Mouse (Mus musculus): ENCODE measurements around the gene Atp6v1c2. TPM values are rescaled to one million over a fixed set of nuclear protein-coding genes. Genes with fewer than 3 reads are reported as not detected.

Atp6v1c2 gene
- polyA plus RNA-seq, 1 experiment from 2014 or later = 0.43 TPM

DNA sequence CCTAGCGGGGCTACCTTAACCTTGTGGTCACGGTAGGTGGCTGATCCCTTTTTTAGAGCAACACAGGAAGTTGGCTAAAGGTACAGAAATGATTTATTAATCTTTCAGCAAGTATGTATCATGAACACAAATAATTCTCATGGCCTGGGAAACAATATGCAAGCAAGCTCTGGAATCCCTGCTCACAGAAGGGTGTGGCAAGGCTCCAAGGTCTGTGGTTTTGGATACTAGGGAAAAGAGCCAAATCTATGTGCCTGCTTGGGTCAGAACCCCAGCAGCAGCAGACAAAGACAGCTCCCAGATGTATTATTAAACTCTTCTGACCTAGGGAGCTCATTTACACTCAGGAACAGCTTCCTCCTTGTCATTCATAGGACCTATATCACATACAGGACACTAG lies 40.1 kb downstream of the Atp6v1c2 start:
- no peaks in the 10 kb centered on the region for H3K9me3 ChIP-seq (ENCODE audit: control insufficient read depth, low read length)
- no peak overlapping the region for H3K9ac ChIP-seq (ENCODE audit: low read depth, low read length)
- H3K4me1 ChIP-seq (replicated peaks; ENCODE audit: control insufficient read depth, insufficient read depth, low read length) = no peaks in the 10 kb centered on the region
- DNase-seq (ENCODE audit: low spot score) (no peak), ATAC-seq (replicated peaks; ENCODE audit: low FRiP score) (no peak)
- 72% methylated on average over 2 of the region's 2 CpGs for WGBS
- H3K4me3 ChIP-seq (ENCODE audit: low read depth, low read length) = no peak overlapping the region
- no peak overlapping the region for H3K4me2 ChIP-seq
- no peak overlapping the region for H3K27ac ChIP-seq (ENCODE audit: low read depth, low read length)
- no peaks in the 10 kb centered on the region for H3K27me3 ChIP-seq (replicated peaks; ENCODE audit: control insufficient read depth, insufficient read depth, low read length)
- H3K36me3 ChIP-seq (ENCODE audit: control insufficient read depth, insufficient read depth, low read length) = peaks cover 10% of the 10 kb centered on the region

DNA sequence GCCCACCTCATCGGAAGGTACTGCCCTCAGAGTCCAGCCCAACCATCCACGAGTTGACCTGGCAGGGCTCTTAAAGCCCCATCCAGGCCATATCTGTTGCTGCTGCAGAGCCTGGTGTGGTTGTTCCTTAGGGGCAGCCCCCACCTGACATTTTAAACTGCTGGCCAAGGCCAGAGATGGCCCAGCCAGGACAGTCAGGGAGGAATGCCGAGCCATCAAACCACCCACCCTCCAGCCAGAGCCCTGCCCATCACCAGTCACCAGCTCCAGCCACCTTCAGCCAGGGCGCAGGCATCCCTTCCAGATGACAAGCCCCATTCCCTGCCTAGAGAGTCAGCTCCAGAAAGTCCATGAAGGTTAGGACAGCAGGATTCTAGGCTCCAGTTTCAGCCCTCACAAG lies 40.7 kb downstream of the Atp6v1c2 start:
- Histone ChIP-seq H3K27ac (ENCODE audit: low read depth, low read length) (no peak overlapping the region), H3K4me3 (ENCODE audit: low read depth, low read length) (no peak overlapping the region), H3K36me3 (ENCODE audit: control insufficient read depth, insufficient read depth, low read length) (peaks cover 16% of the 10 kb centered on the region), H3K27me3 (replicated peaks; ENCODE audit: control insufficient read depth, insufficient read depth, low read length) (no peaks in the 10 kb centered on the region), H3K4me2 (no peak overlapping the region), H3K9ac (ENCODE audit: low read depth, low read length) (no peak overlapping the region), H3K4me1 (replicated peaks; ENCODE audit: control insufficient read depth, insufficient read depth, low read length) (no peaks in the 10 kb centered on the region), H3K9me3 (ENCODE audit: control insufficient read depth, low read length) (no peaks in the 10 kb centered on the region)
- DNase-seq (ENCODE audit: low spot score) = no peak
- ATAC-seq (replicated peaks; ENCODE audit: low FRiP score) = no peak
- WGBS = 64% methylated on average over 4 of the region's 4 CpGs

DNA sequence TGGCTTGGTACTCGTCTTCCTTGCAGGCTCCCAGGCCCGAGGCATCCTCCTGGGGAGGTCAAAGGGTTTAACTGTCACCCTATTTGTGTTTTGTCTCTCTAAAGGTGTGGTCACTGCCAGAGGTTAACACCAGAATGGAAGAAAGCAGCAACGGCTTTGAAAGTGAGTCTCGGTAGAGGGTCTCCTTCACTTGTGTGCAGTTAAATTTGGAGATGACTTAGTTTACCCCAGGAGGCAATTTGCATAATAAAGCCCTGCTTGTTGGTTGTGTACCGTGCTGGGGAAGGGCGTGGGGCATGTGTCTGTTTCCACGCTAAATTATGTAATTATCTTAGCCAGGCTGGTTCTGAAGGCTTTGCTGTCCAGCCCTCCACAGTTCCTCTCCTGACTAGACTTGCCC lies 55.3 kb downstream of the Atp6v1c2 start:
- Histone ChIP-seq H3K4me2 (no peak overlapping the region), H3K36me3 (ENCODE audit: control insufficient read depth, insufficient read depth, low read length) (peaks cover 71% of the 10 kb centered on the region), H3K27me3 (replicated peaks; ENCODE audit: control insufficient read depth, insufficient read depth, low read length) (no peaks in the 10 kb centered on the region), H3K9ac (ENCODE audit: low read depth, low read length) (no peak overlapping the region), H3K4me1 (replicated peaks; ENCODE audit: control insufficient read depth, insufficient read depth, low read length) (no peaks in the 10 kb centered on the region), H3K4me3 (ENCODE audit: low read depth, low read length) (no peak overlapping the region), H3K9me3 (ENCODE audit: control insufficient read depth, low read length) (no peaks in the 10 kb centered on the region), H3K27ac (ENCODE audit: low read depth, low read length) (no peak overlapping the region)
- 86% methylated on average over 7 of the region's 7 CpGs for WGBS
- DNase-seq (ENCODE audit: low spot score) = no peak
- no peak for ATAC-seq (replicated peaks; ENCODE audit: low FRiP score)

DNA sequence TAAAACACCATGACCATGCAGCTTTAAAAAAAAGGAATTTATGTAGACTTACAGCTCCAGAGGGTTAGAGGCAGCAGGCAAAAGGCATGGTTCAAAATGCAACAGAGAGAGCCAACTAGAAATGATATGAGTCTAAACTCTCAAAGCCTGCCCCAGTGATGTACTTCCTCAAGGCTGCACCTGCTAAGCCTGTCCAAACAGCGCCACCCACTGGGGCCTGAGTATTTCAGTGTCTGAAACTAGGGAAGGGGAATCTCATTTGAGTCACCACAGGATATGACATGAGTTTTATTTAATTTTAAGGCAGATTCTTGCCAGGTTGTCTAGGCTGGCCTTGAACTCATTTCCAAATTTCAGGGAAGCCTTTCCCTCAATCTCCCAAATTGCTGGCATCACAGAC lies 57.9 kb downstream of the Atp6v1c2 start:
- no peak overlapping the region for H3K4me2 ChIP-seq
- no peak for DNase-seq (ENCODE audit: low spot score)
- no peak overlapping the region for H3K4me3 ChIP-seq (ENCODE audit: low read depth, low read length)
- no peaks in the 10 kb centered on the region for H3K27me3 ChIP-seq (replicated peaks; ENCODE audit: control insufficient read depth, insufficient read depth, low read length)
- H3K36me3 ChIP-seq (ENCODE audit: control insufficient read depth, insufficient read depth, low read length) = peaks cover 49% of the 10 kb centered on the region
- no peak for ATAC-seq (replicated peaks; ENCODE audit: low FRiP score)
- H3K27ac ChIP-seq (ENCODE audit: low read depth, low read length) = no peak overlapping the region
- no peaks in the 10 kb centered on the region for H3K9me3 ChIP-seq (ENCODE audit: control insufficient read depth, low read length)
- WGBS = 71% methylated on average over 1 of the region's 1 CpGs
- no peak overlapping the region for H3K9ac ChIP-seq (ENCODE audit: low read depth, low read length)
- peaks cover 5% of the 10 kb centered on the region for H3K4me1 ChIP-seq (replicated peaks; ENCODE audit: control insufficient read depth, insufficient read depth, low read length)

DNA sequence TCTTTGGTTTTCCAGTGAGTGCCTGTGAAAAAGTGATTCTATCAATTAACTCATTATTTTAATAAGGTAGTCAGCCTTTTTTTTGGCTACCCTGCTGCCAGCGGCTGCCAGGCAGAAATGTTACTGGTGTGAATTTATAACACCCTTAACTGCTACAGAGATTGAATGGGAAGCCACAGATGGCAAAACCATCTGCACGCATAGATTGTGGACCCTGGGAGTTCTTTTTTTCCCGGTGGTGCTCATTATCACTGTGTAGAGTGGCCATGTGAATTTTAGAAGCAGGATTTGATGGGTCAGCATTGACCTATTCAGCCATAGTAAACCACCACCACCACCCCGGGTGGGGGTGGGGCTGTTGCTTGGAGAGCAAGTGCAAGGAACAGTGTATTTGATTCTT lies 61.8 kb downstream of the Atp6v1c2 start:
- Histone ChIP-seq H3K4me2 (peak overlapping the region; percentile 84), H3K4me1 (replicated peaks; ENCODE audit: control insufficient read depth, insufficient read depth, low read length) (peaks cover 5% of the 10 kb centered on the region)
- WGBS = 11% methylated on average over 4 of the region's 4 CpGs

DNA sequence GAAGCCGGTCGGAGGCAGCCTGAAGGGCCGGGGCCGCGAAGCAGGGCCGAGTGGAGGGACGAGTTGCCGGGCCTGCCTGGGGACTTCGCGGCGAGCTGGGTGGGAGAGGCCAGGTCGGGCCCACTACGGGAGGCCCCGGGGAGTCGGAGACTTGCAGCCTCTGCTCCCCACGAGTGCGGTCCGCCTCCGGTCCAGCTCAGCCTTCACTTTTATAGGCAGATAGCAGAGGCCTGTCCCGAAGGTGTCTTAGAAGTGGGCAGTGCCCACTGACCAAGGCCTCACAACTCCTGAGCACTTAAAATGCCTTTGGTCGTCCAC lies 62.5 kb downstream of the Atp6v1c2 start:
- ATAC-seq (replicated peaks; ENCODE audit: low FRiP score) (peak; percentile 70), DNase-seq (ENCODE audit: low spot score) (no peak)
- Histone ChIP-seq H3K4me1 (replicated peaks; ENCODE audit: control insufficient read depth, insufficient read depth, low read length) (peaks cover 5% of the 10 kb centered on the region), H3K4me2 (peak overlapping the region; percentile 84), H3K4me3 (ENCODE audit: low read depth, low read length) (peak overlapping the region; percentile 90), H3K9me3 (ENCODE audit: control insufficient read depth, low read length) (no peaks in the 10 kb centered on the region), H3K27ac (ENCODE audit: low read depth, low read length) (peak overlapping the region; percentile 49; the same call in 1 of the 2 replicates), H3K9ac (ENCODE audit: low read depth, low read length) (peak overlapping the region; percentile 92), H3K36me3 (ENCODE audit: control insufficient read depth, insufficient read depth, low read length) (peaks cover 16% of the 10 kb centered on the region), H3K27me3 (replicated peaks; ENCODE audit: control insufficient read depth, insufficient read depth, low read length) (no peaks in the 10 kb centered on the region)
- WGBS = 0% methylated on average over 21 of the region's 21 CpGs

More for the DNA sequence above, 61.8 kb downstream of the Atp6v1c2 start:
- no peaks in the 10 kb centered on the region for H3K9me3 ChIP-seq (ENCODE audit: control insufficient read depth, low read length)
- no peaks in the 10 kb centered on the region for H3K27me3 ChIP-seq (replicated peaks; ENCODE audit: control insufficient read depth, insufficient read depth, low read length)
- H3K27ac ChIP-seq (ENCODE audit: low read depth, low read length) = 0 out of 2 replicates have a peak overlapping the region, but pooled peaks have one; percentile 49
- H3K4me3 ChIP-seq (ENCODE audit: low read depth, low read length) = peak overlapping the region; percentile 90
- peak overlapping the region; percentile 92 for H3K9ac ChIP-seq (ENCODE audit: low read depth, low read length)
- DNase-seq (ENCODE audit: low spot score) (no peak), ATAC-seq (replicated peaks; ENCODE audit: low FRiP score) (no peak)
- H3K36me3 ChIP-seq (ENCODE audit: control insufficient read depth, insufficient read depth, low read length) = peaks cover 23% of the 10 kb centered on the region

DNA sequence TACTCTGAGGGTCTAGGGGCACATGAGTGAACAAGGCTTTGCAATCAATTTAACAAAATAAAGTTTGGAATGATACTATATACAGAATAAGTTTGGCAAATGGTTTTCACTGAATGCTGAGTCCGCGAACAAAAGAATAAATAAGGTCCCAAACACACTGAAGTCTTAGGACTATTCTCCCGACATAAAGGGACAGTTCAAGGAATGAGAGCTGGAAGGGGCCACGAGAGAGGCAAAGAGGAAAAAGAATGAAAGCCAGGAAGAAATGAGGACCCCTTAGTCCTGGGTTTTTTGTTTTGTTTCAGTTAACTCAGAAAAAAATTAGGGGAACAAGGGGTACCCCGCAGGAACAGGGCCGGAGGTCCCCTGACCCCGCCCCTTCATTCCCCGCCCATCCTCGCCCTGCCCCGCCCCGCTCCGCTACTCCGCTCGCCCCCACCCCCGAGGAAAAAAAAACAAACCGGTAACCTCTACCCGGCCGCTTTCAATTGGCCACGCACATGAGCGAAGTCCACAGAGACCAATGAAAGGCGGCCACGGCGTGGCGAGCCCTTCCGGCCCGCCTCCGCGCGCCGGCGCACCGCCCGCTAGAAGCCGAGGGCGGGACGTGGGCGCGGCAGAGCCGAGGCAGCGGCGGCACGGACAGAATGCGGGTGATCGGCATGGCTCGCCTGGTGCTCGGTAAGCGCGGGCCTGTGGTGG lies 63.0 kb downstream of the Atp6v1c2 start, which contains the start of gene Pdia6:
Gene Pdia6 (plus strand): TSS at position 575 of the 702 bp plus-strand sequence.
- Histone ChIP-seq H3K4me2 (peak within 1 kb of the TSS; percentile 84), H3K4me1 (replicated peaks; ENCODE audit: control insufficient read depth, insufficient read depth, low read length) (peaks cover 5% of the 10 kb centered on the region), H3K4me3 (ENCODE audit: low read depth, low read length) (peak within 1 kb of the TSS; percentile 90), H3K9ac (ENCODE audit: low read depth, low read length) (peak within 1 kb of the TSS; percentile 92), H3K27me3 (replicated peaks; ENCODE audit: control insufficient read depth, insufficient read depth, low read length) (no peaks in the 10 kb centered on the region), H3K9me3 (ENCODE audit: control insufficient read depth, low read length) (no peaks in the 10 kb centered on the region), H3K27ac (ENCODE audit: low read depth, low read length) (peak within 1 kb of the TSS; percentile 49; the same call in 1 of the 2 replicates), H3K36me3 (ENCODE audit: control insufficient read depth, insufficient read depth, low read length) (peaks cover 12% of the 10 kb centered on the region)
- ATAC-seq (replicated peaks; ENCODE audit: low FRiP score) = peak; percentile 99
- WGBS = 1% methylated on average over 48 of the region's 48 CpGs
- peak; percentile 90 for DNase-seq (ENCODE audit: low spot score)

DNA sequence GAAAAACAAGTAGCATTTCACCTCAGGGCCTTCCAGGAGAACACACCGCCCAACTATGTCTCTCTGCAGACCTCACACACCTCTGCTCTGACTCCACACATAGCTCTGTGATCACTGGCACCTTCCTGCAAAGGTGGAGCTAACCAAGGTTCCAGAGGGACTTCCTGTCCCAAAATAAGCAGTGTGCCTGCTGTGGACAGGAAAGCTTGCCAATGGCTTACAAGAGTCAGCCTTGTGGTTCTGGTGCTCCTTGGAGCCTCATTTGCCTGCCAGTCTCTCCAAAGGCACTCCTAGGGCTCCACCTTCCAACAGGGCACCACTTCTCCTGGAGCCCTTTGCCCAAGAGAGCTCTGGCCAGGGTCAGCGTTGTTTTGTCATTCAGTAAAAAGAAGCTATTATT lies 64.3 kb downstream of the Atp6v1c2 start:
- Histone ChIP-seq H3K36me3 (ENCODE audit: control insufficient read depth, insufficient read depth, low read length) (peaks cover 4% of the 10 kb centered on the region; the same call in 1 of the 2 replicates), H3K27me3 (replicated peaks; ENCODE audit: control insufficient read depth, insufficient read depth, low read length) (no peaks in the 10 kb centered on the region), H3K27ac (ENCODE audit: low read depth, low read length) (no peak overlapping the region), H3K9me3 (ENCODE audit: control insufficient read depth, low read length) (no peaks in the 10 kb centered on the region), H3K9ac (ENCODE audit: low read depth, low read length) (no peak overlapping the region), H3K4me1 (replicated peaks; ENCODE audit: control insufficient read depth, insufficient read depth, low read length) (peaks cover 5% of the 10 kb centered on the region), H3K4me2 (no peak overlapping the region), H3K4me3 (ENCODE audit: low read depth, low read length) (no peak overlapping the region)
- 87% methylated on average over 2 of the region's 2 CpGs for WGBS
- DNase-seq (ENCODE audit: low spot score) (no peak), ATAC-seq (replicated peaks; ENCODE audit: low FRiP score) (no peak)

DNA sequence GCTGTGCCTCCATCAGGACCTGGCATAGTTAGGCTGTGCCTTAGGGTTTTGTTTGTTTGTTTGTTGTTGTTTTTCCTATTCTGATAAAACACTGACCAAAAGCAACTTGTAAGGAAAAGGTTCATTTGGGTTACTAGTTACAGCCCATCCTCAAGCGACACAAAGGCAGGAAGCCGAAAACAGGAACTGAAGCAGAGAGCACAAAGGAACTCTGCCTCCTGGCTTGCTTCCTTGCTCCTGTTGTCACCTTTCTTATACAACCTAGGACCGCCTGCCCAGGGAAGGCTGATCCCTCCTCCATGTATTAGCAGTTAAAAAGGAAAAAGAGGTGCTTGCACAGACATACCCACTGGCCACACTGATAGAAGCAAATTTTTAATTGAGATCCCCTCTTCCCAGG lies 65.3 kb downstream of the Atp6v1c2 start:
- DNase-seq (ENCODE audit: low spot score) (no peak), ATAC-seq (replicated peaks; ENCODE audit: low FRiP score) (no peak)
- WGBS = 55% methylated on average over 3 of the region's 3 CpGs
- Histone ChIP-seq H3K36me3 (ENCODE audit: control insufficient read depth, insufficient read depth, low read length) (no peaks in the 10 kb centered on the region), H3K4me3 (ENCODE audit: low read depth, low read length) (no peak overlapping the region), H3K27ac (ENCODE audit: low read depth, low read length) (no peak overlapping the region), H3K9ac (ENCODE audit: low read depth, low read length) (no peak overlapping the region), H3K9me3 (ENCODE audit: control insufficient read depth, low read length) (no peaks in the 10 kb centered on the region), H3K27me3 (replicated peaks; ENCODE audit: control insufficient read depth, insufficient read depth, low read length) (no peaks in the 10 kb centered on the region), H3K4me2 (no peak overlapping the region), H3K4me1 (replicated peaks; ENCODE audit: control insufficient read depth, insufficient read depth, low read length) (peaks cover 5% of the 10 kb centered on the region)

Measured in liver, embryonic 11.5 days (tissue).